Mouse (Mus musculus) thymus, postnatal 0 days (tissue): ENCODE results near the gene Tgm4. TPM values are rescaled to one million over a fixed set of nuclear protein-coding genes. Genes with fewer than 3 reads are reported as not detected.

Experiments
- DNase-seq: peaks from one replicate; pipeline ENCODE4 v3.0.0-alpha.2; 2015; ENCODE audit warnings: low spot score
- polyA plus RNA-seq: library from polyadenylated mRNA; unstranded; fragments of >200 nt; fragmentation: Nextera tagmentation; extraction: Ambion mirVana; gene quantifications from 2 replicates; pipeline ENCODE4 v1.2.1, GENCODE M21; 2015

Tgm4 gene
- polyA plus RNA-seq, result 0.20 and 0.23 TPM in 2 replicates

DNA sequence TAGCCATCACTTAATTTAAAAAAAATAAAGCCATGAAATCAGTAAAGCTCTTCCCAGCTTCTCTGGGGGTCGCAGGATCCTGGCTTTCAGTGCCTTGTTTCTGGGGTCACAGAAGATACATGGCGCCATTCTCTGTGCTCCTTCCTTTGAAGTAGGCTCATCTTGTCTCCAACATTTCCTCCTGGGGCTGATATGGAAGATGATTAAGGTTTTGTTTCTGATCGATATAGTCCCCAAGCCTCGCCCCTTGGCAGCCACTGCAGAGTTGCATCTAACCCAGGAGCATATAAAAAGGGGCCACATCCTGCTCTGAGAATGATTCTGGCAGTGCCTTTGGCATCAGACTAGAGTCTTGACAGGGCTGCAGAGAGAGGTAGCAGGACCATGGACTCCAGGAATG is at the start of gene Tgm4:
Gene Tgm4 (plus strand): TSS at position 301 of the 400 bp plus-strand sequence.
- no peak for DNase-seq

DNA sequence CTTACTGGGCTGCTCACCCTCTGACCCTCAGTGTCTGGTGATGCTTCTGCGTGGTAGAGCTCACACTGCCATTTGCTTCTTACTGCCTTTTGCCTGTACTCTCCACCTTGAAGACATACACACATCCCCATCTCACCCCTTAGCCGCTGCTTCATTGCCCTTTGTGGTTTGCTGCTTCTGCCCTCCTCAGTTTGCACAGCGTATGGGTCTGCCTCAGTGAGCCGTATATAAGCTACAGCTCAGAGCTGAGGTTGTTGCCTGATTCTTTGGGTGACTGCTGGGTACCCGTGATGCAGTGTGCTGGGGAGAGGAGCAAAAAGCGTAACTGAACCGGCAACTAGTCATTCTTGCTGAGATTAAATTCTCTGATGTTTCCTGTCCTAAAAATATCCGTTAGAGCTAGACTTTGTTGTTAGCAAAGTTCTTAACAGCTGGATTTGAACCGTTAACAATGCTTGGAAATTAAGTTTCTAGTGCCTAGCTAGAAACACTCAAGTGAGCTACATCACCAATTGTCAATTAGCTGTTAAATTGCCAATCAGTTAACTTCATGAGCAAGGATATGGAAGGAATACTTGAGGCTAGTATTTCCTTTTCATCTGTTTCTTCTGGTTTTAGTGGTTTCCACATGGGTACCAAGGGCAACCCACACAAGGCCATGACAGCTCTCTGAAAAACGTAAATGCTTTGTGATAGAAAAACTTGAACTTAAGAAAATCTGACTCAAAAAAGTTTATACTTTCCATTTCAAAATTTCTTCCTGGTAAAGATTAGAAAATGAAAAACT is 35.9 kb upstream of the Tgm4 start:
- no peak for DNase-seq

DNA sequence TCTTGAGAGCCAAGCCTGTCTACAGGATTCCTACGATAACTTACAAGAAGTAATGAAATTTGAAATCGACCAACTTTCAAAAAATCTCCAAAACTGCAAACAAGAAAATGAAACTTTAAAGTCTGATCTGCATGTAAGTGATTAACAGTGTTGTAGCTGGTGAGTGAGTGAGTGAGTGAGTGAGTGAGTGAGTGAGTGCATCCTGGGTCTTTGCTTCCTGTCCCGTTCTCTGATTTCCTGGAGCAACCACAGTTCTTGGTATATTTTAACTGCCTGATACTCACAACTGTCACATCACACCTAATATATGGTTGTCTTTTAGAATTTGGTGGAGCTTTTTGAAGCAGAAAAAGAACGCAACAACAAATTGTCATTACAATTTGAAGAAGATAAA is 35.3 kb upstream of the Tgm4 start:
- no peak for DNase-seq

DNA sequence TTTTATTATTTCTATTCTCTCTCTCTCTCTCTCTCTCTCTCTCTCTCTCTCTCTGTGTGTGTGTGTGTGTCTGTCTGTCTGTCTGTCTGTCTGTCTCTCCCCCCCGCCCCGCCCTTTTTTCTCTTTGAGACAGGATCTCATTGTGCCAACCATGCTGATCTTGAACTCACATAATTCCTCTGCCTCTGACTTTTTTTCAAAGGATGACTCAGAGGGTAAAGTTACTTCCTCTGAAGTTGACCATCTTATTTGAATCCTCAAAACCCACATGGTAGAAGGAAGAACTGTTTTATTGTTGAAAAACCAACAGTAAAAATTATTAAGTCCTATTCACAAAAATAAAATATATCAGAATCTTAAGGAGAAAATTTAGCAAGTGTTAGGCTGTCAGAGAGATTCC is 29.8 kb upstream of the Tgm4 start:
- no peak for DNase-seq

DNA sequence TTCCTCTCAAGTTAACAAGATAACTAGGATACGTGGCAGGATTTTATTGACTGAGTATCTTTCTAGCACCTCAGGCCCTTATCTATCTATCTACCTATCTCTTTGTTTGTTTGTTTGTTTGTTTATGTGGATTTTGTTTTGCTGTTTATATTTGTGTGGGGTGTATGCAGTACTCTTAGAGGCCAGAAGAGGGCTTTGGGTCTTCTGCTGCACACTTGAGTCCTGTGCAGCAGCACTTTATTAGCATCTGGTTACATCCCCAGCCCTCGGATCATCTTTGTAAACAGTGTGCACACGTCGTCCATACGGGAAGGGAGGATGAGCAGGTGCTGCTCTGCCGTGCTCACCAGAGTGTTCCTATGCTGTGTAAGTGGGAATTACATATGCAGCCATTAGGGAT is 28.5 kb upstream of the Tgm4 start:
- DNase-seq, result no peak

DNA sequence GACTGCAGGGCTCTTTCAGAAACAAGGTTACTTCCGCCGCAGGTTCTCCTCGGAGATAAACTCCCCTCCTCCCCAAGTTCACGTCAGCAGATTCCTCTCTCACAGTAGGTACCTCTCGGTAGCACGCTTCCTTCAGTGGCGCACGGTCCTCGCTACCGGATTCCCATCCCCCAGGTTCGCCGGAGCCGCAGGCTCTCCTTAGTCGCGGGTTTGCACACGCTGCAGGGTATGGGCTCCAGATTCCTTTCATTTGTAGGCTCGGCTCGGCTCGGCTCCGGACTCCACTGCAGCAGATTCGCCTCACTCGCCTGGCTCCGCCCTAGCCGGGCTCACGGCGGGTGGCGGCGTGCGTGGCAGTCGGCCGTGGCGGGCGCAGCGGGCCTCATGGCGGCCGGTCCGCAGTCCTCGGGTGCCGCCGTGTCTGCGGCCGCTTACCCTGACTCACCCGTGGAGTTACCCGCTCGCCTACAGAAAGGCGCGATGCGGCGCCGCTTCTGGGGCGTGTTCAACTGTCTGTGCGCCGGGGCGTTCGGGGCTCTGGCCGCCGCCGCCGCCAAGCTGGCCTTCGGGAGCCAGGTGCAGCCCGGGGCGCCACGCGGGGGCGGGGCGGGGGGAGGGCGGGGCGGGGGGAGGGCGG is 13.4 kb upstream of the Tgm4 start, which contains the start of gene Tmem42:
Gene Tmem42 (plus strand): TSS at position 332 of the 637 bp plus-strand sequence.
- DNase-seq, result peak; percentile 89

DNA sequence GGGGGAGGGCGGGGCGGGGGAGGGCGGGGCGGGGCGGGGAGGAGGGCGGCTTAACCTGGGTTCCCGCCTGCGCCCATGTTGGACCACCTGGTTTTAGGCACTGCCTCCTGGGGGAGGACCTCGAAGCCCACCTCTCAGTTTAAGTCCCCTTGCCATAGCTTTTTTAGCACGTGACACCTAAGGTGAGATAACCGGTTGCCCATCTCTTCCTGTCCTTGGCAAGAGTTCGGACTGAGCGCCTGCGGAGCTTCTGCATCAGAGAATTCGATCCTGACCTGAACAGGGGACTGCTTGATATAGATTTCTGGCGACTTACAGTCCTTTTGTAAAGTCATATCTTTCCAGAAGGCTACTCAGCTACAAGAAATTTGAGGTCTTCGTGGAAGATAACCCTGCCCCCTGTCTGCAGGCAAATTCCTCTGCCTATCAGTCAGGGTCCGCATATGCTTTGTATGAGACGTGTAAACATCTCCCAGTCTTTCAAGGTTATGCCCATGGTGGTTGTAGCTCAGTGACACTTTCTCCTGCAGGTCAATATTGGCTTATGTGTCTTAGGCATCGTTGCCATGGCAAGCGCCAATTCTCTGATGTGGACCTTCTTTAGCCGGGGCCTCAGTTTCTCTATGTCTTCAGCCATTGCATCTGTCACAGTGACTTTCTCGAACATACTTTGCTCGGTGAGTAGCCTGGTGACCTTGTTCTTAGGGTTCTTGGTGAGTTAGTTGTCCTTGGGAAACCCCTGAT is 12.7 kb upstream of the Tgm4 start:
- no peak for DNase-seq

DNA sequence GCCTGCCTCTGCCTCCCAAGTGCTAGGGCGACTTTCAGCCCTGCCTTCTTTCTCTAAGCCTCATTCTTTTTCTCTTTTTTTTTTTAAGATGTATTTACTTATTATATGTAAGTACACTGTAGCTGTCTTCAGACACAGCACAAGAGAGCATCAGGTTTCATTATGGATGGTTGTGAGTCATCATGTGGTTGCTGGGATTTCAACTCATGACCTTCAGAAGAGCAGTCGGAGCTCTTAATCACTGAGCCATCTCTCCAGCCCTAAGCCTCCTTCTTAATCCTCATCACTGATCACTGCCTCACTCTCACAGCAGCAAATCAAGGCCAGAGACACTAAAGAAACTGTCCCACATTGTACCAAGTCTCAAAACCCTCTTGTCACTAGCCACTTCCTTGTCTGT is 10.3 kb upstream of the Tgm4 start:
- DNase-seq, result no peak

DNA sequence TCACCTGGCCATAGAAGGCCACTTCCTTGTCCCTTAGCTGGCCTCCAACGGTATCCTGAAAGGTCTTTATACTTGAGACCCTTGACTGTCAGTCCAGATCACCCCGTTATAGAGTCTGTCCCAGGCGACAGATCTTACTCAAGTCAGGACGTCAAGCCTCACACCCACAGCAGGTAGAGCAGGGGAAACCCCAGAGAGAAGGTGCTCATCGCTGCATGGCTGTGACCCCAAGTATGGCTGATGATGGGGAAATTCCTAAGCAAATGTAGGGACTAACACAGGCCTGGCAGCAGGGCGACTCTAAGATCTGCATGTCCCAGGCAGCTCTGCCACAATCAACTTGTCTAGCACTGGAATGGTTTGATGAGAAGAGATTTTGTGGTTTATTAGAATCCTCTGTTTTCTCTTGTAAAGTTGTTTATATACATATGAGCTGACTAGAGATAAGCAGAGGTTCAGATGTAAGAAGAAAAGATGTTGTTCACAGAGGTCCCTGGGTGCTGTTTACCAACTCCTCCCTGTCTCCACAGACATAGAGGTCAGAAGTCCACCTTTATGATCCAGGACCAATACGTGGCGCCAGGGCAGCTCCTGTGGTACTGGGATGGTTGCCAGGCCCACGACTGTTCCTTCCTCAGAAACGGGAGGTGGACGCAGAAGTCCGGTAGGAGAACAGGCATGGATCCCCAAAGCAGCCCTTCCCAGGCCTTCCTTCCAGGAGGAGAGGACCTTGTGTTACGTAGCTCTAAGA is 2.9 kb upstream of the Tgm4 start:
- no peak for DNase-seq

DNA sequence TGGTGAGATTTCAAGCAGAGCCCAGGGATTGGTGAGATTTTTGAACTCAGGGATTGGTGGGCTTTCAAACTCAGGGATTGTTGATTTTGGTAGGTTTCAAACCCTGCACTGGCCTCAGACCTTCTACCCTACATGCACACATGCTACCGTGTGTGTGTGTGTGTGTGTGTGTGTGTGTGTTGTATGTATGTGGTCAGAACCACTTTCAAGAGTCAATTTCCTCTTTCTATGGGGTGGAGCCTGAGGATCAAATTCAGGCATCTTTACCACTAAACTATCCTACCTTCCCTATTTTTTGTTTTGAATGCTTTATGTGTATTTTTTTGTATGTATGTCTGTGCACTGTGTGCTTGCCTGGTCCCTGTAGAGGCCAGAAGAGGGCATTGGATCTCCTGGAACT is 13.1 kb downstream of the Tgm4 start:
- no peak for DNase-seq

DNA sequence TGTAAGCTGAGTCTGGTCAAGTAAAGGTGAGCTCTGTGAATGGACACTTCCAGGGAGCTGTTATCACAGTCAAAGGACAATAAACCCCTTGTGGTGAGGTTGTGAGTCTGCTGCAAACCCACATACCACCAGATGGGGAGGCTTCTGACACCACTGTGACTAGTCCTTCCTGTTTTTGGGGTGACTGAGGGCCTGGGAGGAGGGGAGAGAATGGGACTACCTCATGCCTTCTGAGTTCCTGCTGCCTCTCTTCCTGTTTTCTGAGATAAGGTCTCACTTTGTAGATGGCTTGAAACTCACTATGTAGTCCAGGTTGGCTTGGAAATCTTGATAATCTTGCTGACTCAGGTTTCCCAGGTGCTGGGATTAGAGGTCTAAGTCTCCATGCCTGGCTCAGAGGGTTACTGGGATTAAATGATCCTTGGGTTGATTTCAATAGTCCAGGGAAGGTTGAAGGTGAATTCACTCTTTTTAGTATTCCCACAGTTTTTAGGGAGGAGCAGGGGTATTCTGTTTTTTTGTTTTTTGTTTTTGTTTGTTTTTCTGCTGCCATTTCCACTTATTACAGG is 24.3 kb downstream of the Tgm4 start:
- peak; percentile 63 for DNase-seq

DNA sequence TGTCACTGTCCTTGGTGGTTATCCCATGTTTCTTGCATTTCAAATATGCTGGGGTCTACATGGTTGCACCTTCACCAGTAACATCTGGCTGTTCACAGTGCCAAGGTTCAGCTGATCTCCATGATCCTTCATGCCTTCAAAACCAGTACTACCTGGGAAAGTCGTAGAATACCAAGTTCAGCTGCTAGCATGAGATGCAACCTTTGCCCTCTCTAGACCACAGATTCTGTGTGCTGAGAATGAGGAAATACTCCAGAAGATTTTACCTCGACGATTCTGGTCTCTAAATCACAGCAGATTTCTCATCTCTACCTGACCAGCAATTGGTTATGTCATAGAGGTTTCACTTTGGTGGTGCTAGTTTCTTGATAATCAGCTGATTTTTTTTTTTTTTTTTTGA is 25.6 kb downstream of the Tgm4 start:
- DNase-seq, result no peak

DNA sequence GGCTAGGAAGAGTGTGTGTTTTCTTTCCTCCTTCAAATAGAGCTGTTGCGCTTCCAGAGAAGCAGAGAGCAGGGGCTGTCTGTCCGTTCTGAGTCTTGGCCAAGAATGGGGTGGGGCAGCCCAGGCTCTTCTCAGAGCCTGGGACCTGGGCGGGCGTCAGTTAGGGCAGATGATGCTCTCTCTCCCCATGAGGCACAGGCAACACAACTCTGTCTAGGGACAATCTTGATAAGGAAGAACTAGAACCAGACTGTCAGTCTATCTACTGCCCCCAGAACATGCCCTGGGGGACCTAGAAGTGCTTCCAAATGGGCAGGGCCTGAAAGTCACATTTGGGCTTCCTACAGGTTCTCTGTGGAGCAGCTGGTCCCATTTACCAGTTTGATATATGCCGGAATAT is 44.6 kb downstream of the Tgm4 start:
- no peak for DNase-seq

DNA sequence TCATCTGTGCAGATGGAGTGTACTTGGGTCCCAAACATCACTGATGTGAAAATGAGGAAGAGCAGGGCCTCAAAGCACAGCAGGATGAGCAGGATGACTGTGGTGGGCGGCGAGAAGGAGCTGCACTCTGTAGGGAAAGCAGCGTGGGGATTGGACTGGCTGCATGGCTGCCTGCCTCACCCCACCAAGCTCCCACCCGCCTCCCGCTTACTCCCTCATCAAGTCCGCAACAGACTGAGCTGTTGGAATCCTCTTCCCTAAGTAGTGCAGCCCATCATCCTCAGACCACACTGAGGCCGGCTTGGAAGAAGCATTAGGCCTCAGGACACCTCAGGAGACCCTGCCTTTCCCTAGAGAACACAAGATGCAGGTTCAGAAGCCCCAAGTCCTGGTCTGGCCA is 45.8 kb downstream of the Tgm4 start:
- no peak for DNase-seq

DNA sequence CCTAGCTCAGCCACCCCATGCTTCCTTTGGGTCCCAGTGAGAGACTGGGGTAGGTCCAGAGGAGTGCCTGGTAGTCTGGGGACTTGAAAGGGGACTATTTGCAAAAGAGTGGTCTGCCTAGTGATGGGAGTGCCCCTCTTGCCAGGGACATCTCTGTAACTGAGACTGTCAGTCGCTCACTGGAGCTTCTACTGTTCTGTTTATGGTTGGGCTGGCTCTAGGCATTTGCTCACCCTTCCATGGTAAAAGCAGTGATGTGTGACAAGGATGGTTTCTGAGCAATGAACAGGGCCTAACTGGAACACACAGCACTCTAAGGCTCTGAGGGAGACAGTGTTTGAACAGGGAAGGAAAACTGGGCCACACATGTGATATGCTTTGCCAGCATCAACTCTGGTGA is 46.3 kb downstream of the Tgm4 start:
- DNase-seq, result no peak

DNA sequence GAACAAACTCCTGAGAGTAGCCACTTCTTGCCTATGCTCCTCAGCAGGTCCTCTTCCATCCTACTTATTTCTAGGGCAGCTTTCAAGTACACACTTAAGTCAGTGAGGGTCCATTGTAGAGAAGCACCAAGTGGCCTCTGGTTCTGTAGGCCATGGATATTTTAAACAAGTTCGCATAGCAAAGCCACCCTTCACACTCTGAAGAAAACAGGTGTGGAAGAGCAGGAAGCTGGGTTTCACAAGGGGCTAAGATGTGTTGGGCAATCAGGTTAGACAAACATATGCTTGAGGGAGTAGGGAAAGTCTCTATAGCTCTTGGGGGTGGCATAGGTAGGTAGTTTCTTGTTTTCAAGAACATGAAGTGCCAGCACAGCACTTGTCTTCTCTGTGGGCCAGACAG is 50.8 kb downstream of the Tgm4 start:
- DNase-seq, result no peak

DNA sequence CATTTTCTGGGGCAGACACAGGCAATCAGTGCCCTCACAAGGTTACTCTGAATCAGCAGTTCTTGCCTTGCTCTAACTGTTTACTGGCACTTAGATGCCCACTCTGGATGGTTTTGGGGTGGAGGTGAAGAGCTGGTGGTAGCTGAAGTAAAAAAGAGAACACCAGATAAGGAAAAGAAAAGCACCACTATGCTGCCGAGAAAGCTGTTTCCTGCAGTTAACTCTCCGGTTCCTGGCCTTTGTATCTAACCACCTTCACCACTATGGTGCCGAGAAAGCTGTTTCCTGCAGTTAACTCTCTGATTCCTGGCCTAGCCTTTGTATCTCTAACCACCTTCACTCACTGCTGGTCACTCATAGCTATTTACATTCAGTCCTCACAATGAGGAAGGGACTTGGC is 53.0 kb downstream of the Tgm4 start:
- peak; percentile 43 for DNase-seq

DNA sequence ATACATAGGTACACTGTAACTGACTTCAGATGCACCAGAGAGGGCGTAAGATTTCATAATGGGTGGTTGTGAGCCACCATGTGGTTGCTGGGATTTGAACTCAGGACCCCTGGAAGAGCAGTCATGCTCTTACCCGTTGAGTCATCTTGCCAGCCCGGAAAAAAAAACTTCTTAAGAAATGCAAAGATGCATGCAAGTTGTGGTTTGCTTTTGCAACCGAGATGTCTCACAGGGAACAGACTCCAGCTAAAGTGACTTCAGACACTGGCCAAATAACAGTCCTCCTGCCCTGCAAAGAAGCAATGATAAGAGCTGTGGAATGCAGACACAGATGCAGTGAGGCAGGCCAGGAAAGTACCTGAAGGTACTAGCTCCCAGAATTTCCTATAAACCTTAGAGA is 56.3 kb downstream of the Tgm4 start:
- DNase-seq, result no peak

DNA sequence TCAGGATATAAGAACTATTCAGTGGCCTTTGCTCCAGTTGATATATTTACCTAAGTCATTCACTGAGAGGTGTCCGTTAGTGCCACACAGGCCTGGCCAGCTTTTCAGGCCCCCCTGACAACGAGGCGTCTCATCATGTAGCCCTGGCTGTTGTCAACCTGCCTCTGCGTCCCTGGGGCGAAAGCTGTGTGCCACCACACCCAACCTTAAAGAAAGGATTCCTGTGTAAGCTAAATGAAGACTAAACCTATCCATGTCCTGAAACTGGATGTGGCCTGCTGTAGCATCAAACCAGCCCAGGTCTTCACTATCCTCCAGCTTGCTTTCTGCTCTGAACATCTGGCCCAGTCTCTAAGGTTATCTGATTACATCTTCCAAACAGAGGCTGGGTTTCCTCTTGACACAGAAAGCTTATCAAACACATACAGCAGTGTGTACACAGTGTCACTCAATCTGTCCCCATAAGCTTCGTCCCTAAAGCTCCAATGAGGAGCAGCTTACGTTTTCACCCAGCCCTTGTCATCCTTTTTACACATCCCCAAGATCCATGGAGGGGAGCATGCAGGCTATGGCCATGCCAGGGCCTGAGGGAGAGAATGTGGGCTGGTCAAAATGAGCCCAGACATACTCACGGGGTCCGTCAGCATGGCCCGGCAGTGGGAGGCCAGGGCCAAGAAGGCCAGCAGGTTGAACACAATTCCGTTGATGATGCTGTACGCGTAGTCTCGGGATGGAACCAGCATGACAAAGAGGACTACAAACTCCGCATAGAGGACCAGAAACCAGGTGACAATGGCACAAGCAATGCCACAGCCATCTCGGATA is 65.3 kb downstream of the Tgm4 start:
- DNase-seq, result no peak

DNA sequence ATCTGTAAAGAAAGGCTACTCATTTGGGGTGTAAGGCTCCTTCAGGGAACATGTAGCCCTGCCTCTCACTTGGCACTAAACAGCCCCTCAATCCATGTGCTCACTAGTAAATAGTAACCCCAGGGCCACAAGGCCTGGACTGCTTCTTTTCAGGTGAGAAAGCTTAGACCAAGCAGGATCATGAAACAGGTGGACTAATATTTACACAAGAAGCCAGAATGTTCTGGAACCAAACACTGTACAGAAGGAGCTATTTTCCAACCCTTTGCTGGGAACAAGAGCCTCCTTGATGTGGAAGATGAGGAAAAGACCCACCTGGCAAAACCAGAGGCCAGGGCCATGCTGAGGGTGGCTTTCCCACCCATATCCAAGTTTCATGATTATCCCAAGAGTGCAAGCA is 68.9 kb downstream of the Tgm4 start:
- DNase-seq, result no peak
